Mouse (Mus musculus): Measurements from ENCODE around the gene Uap1.

DNA sequence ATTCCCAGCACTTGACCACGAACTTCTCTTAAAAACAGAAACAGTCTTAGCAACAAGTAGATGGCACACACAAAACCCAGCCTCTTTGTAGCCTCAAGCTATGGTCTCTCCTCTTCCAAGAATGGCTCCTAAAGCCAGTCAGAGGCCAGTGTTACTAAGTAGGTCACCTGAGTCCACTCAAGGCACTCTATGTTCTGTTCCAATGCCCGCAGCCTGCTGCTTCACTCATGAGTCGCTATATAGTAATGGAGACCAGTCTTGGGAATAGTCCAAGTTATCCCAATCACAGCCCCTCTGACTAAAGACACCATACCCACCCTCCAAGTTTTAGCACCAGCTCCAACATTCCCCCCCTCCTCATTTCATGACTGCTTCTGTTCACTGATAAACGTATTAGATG lies 29.2 kb downstream of the Uap1 start:
- TF ChIP-seq CTCF (IDR thresholded peaks at IDR 0.05; ENCODE audit: borderline replicate concordance, insufficient read depth, low read depth, low read length) (no peak), POLR2A (IDR thresholded peaks at IDR 0.05; ENCODE audit: borderline replicate concordance, insufficient read depth, low read length) (no peak)

Measured in cerebellum, adult 2 months (tissue).